Mouse (Mus musculus): Measurements from ENCODE around the gene Rufy3.

GRCm38 (mm10) chr5:88631545-88631944 lies 66.7 kb downstream of the Rufy3 start:
- TF ChIP-seq EP300 (IDR thresholded peaks at IDR 0.05; ENCODE audit: low read length) (no peak), MEF2A (IDR thresholded peaks at IDR 0.05; ENCODE audit: borderline replicate concordance, low read depth, low read length) (no peak), POLR2A (IDR thresholded peaks at IDR 0.05; ENCODE audit: low read depth, low read length) (no peak), ELF1 (IDR thresholded peaks at IDR 0.05; ENCODE audit: low read depth, low read length) (no peak), NELFE (IDR thresholded peaks at IDR 0.05; ENCODE audit: low read depth, low read length) (no peak), ZMIZ1 (IDR thresholded peaks at IDR 0.05; ENCODE audit: low read depth, low read length) (no peak), POLR2AphosphoS2 (IDR thresholded peaks at IDR 0.05; ENCODE audit: low read depth, low read length) (no peak), CHD1 (IDR thresholded peaks at IDR 0.05; ENCODE audit: low read depth, low read length) (no peak), CTCF (conservative IDR thresholded peaks at IDR 0.05 in 1 of 2, IDR thresholded peaks at IDR 0.05 in 1 of 2; ENCODE audit: low read depth in 2 of 2, low read length in 2 of 2) (no peak), RAD21 (IDR thresholded peaks at IDR 0.05; ENCODE audit: low read depth, low read length) (no peak), NRF1 (IDR thresholded peaks at IDR 0.05; ENCODE audit: low read depth, low read length) (no peak), MYC (IDR thresholded peaks at IDR 0.05; ENCODE audit: low read depth, low read length) (no peak), ETS1 (conservative IDR thresholded peaks at IDR 0.05; ENCODE audit: low read depth, low read length) (no peak)

All from CH12.LX (cell line).